Mouse (Mus musculus) gastrocnemius, postnatal 14 days (tissue): ENCODE measurements around the gene AI661453. TPM values are rescaled to one million over a fixed set of nuclear protein-coding genes. Genes with fewer than 3 reads are reported as not detected.

Source experiments
- DNase-seq: peaks from one replicate; pipeline ENCODE4 v3.0.0; 2021; ENCODE audit warnings: mixed read lengths
- intact Hi-C: fragments of 180-260 bp; cut with DNase I; formaldehyde crosslinking; loops from one replicate; pipeline ENCODE4 v1.15.1; 2025; ENCODE audit warnings: low total_unique reads
- total RNA-seq, 2 experiments: library from RNA; stranded (reverse); gene quantifications; 2 replicates each; pipeline ENCODE4 v1.2.3; 2021

Gene AI661453
- total RNA-seq, 2 experiments from 2014 or later = 0.31 to 0.49 TPM

DNA sequence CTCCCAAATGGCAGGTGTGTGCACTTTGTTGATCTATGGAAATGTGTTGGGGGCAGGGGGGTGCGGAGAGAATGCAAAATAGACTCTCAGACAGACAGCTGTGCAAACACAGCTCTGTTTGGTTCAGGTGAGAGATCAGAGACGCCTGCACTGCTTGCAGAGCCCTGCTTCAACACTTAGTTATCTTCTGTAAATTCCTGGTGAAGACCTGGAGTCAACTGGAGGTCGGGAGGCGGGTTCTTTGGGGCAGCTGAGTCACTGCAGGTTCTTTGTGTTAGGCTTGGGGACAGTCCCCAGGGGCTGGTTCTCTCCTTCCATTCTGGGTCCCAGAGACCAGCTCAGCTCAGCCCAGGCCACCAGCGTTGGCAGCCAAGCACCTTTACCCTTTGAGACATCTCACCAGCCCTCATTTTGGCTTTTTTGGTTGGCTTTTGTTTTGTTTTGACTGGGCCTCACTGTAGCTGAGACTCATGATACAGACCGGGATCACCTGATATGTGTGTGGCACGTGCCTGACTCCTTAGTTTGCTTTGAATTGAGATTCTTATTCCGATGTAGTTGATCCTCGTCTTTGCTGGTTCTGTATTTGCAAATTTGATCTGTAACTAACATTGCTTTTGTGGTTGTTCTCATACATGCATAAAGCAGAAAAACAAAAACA lies 26.4 kb downstream of the AI661453 start:
- intact Hi-C loops = no loop called here
- DNase-seq = no peak

DNA sequence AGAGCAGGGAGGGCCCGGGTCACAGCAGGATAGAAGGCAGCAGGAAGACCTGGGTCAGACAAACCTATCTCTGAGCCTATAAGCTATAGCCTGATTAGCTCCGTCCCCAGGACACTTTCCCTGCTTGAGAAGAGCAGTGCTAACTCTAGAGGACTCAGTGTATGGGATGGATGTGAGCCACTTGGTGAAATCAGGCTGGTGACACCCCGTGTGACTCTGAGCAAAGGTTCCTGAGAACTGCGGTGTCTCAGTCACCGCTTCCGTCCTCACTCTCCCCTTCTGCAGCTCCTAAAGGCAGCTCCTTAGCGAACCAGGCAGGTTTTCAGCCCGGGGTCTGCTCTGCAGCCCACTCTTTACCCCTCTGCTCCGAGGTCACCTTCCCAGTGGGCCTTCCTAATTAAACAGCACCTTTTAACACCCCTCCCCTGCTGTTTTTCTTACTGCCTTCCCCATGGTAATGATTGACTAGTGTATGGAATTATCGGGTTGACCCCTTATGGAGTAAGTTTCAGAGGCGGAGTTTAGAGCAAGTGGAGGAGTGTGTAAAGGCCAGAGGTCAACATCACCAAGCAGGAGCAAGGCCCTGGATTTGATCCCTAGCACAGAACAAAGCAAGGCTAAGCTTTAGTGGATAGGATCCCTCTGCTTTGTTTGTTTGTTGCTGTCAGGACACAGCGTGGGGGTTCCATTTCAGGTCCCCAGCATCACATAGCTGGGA lies 28.0 kb downstream of the AI661453 start:
- DNase-seq = no peak
- intact Hi-C loops = no loop called here

DNA sequence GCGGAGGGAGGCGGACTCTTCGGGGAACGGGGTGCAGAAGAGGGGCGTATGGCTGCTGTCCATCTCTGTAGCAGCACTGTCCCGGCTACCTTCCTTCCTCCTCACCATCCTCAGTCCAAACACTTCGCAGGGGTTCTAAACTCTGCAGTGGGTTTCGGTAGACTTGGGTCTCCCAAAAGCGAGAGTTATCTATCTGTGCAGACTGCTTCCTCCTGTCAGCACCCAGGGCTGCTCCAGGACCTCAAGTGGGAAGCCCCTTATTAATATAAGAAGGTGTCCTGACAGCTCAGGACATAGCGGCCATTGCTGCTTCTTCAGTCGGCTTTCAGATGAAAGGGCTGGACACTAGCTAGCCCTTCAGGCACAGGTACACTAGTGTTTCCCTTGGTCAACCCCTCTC lies 28.6 kb downstream of the AI661453 start:
- no peak for DNase-seq
- intact Hi-C loops = no loop called here

DNA sequence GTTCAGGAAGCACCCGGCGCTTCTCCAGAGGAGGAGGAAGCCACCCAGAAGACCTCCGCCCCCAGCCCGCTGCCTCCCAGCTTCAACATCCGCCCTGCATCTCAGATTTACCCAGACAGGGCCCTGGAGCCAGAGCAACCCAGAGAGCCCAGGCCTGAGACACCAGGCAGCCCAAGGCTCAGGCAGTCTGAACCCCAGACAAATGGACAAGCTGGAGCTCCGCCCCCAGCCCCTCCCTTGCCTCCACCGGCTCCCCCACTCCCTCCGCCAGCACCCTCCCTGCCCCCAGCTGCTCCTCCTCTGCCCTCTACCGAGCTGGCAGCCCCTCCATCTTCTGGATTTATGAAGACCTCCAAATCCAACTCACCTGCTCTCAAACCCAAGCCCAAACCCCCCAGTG lies 29.9 kb downstream of the AI661453 start:
- no peak for DNase-seq
- intact Hi-C loops = no loop called here

DNA sequence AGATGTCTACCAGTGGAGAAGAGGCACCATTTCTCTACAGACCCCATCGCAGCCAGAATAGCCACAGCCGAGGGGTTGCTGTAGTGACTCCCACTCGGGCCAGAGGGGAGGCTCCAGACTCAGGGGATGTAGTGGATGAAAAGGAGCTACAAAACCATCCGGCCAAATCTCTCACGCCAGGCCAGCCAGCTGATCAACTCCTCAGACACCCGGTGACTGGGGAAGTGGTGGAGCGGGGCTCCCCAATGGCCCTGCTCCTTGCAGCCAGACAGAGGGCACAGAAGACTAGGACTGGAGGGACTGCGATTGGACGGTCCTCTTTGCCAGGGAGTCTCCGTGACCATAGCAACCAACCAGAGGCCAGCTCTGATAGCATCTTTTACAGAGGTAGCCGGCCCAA lies 31.2 kb downstream of the AI661453 start:
- no peak for DNase-seq
- intact Hi-C loops = no loop called here

DNA sequence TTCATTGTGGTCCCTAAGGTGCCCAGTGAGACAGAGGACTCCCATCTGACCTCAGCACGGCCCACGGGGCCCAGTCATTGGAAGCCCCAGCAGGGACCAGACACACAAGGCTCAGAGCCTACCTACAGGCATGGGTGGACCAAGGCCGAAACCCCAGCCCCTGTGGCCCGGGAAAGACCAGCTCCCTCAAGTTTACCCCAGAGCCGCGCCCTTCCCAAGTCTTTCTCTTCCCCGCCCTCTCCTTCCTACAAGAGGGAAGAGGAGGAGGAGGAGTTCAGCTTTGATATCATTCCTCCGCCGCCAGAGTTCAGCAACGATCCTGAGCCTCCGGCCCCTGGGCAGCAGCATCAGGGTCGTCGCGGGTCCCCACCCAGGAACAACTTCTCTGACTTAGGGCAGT lies 31.6 kb downstream of the AI661453 start:
- no peak for DNase-seq
- intact Hi-C loops = no loop called here

DNA sequence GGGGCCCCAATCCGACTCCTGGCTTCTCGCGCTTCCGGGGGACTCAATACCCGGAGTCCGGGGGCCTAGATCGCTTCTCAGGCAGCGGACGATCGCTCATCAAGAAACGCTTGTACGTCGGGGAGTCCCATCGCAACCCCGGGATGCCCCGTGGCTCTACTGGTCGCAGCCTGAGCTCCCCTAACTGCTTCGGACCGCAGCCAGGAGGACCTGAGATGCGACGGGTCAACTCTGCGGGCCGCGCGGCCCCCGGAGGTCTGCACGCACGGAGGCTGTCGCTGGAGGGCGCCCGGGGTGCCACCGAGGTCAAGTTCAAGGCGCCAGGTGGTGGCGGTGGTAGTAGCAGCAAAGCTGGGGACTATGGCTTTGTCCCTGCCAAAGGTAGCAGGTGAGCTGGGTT lies 32.1 kb downstream of the AI661453 start:
- peak; percentile 25 for DNase-seq
- intact Hi-C loops = no loop called here

DNA sequence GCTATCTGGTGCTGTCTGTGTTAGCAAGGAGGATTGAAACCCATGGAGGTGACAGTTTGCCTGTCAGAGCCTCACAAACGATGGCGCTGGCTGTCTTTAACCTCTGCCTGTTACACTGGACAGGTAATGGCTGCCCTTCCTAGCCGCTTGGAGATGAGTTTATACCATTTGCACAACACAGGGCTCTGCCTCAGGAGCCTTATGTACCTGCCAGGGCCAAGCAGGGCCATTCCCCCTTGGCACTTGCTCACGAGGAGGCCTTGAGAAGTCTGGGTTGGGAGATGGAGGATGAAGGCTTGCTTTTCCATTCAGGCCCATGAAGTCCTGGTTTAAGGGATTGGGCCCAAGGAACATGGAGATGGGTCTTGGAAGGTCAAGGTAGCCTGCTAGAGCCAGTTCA lies 33.2 kb downstream of the AI661453 start:
- intact Hi-C loops = no loop called here
- no peak for DNase-seq

DNA sequence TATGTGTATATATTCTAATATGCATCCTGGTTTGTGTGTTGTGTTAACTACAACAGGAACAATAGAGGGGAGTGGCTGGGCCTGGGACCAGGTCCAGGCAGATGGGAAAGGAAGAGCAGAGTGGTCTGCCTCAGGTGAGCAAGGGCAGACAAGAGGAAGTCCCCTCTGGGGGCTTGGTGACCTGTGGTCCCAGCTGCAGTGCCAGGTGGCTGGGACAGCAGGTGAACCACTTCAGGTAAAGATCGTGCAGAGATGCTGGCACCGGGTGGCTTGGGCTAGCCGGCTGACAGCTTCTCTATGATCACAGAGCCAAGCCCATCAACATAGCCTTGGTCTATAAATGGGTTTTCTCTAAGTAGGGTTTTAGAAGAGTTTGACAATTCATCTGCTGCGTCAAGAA lies 33.7 kb downstream of the AI661453 start:
- DNase-seq = no peak
- intact Hi-C loops = no loop called here

DNA sequence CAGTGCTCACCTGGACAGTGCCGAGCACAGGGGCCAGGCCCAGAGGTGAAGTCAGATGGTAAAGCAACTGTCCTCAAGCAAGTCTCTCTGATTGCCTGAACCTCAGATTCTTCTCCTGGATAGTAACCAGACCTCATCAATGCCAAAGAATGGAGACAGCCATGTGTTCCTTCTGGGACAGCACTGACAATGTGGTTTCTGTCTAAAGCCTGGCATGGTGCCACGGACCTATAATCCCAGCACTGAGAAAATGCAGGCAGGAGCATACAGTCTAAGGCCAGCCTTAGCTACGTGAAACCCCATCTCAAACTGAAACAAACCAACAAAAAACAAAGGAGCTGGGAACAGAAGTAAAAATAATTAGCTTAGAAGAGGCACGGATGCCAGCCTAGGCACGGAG lies 34.3 kb downstream of the AI661453 start:
- no peak for DNase-seq
- intact Hi-C loops = no loop called here

DNA sequence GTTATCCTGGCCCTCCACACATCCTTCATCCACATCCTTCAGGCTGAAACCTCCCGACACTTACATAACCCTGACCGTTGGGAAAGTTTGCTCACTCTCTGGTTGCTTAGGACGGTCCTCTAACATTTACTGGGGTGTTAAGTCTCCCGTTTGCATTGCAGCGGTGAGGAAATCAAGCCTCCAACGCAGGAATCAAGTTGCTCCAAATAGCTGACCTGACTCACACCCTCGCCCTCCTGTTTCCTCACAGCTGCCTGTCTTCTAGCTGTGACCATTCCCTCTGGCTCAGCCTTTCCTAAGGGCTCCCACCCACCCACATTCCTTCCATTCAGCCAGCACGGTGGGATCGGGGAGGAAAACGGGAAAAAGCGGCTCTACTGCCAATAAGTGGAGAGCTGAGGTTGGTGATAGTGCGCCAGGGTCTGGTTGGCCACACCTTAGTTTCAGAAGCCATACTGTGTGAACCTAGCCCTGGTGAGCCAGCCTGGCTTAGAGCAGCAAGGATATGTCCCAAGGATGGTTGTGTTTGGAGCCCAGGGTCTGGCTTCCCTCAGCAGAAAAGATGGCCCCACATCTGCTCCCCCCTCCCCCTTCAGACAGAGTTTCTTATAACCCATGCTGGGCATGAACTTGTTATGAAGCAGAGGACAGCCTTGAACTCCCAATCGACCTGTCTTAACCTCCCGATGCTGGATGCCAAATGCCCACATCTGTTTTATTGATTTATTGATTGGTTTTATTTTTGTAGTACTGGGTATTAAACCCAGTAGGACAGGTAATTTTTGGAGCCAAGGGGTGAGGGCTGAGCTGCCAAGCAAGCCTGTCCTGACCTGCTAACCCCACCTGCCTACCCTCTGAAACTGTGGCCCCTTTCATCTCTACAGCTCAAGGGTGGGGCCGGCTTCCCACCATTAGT lies 36.3 kb downstream of the AI661453 start:
- no peak for DNase-seq
- intact Hi-C loops = no loop called here

DNA sequence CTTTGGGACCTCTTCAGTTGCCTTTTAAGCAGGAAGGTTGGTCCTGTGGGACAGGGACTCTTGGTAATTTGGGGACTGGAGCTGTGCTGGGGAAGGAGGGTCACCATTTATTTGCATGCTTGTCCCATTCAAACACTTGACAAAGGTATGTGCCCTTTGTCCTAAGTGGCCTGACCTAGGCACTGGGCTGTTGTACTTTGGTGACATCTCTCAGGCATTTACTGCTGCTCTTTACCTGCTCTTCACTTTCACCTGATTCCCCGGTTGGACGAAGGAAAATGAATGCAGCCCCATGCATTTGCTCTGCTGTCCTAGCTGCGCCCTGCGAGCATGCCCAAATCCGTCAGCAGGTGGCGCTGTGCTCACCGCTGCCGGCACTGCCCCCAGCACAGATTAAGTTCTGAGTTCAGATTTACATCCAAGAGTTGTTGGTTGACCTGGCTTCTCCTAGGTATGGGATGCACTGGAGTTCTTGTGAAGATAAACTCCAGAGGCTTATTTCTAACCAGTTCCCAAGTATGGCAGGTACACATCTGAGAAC lies 37.1 kb downstream of the AI661453 start:
- peak; percentile 38 for DNase-seq
- intact Hi-C loops = no loop called here

DNA sequence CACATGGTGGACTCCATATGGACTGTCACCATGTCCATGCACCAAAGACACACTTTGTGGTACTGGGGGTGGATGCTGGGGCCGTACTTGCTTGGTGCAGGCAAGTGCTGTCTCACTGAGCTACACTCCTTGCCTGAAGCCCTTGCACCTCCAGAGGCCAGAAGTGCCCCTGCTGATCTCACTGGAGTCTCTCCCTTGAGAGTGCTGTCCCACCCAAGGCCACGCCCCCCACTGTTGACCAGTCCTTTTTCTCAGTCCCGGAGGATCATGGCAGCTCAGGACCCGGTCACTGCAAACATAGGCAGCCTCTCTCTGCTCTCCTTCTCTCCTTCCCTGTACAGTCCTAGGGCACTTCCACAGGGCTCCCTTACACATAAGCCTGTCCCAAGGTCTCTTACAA lies 37.8 kb downstream of the AI661453 start:
- intact Hi-C loops = no loop called here
- no peak for DNase-seq

DNA sequence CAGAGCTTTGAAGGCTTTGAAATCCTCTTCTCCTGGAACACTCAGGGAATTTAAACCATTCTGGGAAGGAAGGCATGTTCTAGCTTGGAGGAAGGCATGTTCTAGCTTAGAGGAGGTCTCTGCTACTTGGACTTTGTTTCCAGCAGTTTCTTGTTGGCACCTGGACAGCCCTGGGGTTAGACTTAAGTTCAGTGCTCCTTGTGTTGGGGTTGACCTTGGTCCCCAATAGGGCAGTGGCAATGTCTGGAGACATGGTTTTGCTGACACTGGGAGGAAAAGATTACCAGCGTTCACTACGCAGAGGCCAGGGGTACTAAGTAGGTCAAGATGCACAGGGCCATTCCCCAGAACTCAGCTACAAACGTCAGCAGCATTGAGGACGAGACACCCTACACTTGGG lies 38.8 kb downstream of the AI661453 start:
- intact Hi-C loops = no loop called here
- DNase-seq = no peak

DNA sequence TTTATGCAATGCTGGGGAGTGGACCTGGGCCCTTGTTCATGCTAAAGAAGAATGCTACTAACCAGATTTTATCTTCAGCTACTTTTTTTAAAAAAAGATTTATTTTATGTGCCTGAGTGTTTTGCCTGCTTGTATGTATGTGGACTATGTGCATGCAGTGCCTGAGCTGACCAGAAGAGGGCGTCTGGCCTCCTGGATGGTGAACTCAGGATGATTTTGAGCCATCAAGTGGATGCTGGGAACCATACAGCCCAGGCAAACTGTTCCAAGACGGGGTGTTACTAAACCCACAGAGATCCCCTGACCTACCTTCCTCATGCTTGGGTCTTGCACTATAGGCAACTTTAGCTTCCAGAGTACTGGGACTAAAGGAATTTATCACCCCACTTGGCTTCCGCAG lies 39.3 kb downstream of the AI661453 start:
- no peak for DNase-seq
- intact Hi-C loops = no loop called here

DNA sequence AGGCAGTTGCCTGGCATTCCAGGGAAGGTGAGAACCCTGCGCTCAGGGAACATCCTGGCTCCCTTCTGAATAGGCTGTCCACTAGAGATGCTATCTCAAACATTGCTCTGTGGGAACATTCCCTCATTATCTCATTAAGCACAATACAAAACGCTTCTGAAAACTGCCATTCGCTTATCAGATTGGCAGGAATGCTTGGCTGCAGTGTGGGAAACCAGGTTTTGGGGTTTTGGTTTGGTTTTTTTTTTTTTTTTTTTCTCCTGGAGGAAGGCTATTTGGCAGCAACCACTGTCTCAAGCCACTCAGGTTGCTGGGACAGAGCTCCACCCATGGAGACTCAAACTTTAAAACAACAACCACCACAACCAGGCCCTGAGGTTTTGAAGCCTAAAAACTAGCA lies 43.5 kb downstream of the AI661453 start:
- DNase-seq = no peak
- intact Hi-C loops = loop anchor here (10.0 kb wide), 1 partner anchor 95 kb away; the partner anchor contains the start of gene Guca1b

DNA sequence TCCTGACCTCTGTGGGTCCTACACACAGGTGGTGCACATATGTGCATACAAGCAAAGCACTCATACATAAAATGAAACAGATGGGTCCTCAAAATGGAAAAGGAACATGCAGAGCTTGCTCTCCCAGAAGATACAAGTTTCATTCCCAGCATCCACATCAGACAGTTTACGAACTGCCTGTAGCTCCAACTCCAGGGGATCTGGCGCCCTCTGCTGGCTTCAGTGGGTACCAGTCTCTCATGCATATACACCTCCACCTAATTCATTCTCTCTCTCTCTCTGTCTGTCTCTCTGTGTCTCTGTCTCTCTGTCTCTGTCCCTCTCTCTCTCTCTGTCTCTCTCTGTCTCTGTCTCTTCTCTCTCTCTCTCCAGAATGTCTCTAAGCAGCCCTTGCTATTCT lies 46.0 kb downstream of the AI661453 start:
- intact Hi-C loops = loop anchor here (10.0 kb wide), 1 partner anchor 98 kb away; the partner anchor contains the start of gene Guca1b
- peak; percentile 70 for DNase-seq

DNA sequence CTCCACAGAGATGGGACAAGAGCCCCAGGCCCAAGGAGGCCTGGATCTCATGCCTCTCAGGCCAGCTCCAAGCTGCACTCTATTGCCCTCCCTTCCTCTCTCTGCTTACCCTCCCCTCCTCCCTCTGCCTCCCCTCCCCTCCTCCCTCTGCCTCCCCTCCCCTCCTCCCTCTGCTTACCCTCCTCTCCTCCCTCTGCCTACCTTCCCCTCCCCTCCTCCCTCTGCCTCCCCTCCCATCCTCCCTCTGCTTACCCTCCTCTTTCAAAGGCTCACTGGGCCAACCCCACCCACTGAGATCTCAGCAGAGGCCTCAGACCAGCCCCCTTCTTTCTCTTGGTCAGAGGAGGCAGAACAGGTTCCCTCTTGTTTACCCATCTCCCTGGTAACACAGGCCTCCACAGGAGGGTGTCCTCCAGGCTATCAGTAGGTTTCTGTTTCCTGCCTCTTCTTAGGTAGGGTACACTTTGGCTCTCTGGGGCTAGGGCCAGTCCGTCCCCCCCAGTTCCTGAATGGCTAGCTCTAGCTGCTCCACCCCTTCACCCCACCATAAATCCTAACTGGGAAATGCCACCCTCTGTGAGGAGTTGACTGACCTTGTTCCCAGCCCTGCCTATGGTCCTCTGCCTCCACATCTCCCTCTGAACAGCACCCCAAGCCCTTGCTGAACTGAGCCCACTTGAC lies 48.0 kb downstream of the AI661453 start:
- DNase-seq = no peak
- intact Hi-C loops = loop anchor here (10.0 kb wide), 1 partner anchor 100 kb away; the partner anchor contains the start of gene Guca1b

DNA sequence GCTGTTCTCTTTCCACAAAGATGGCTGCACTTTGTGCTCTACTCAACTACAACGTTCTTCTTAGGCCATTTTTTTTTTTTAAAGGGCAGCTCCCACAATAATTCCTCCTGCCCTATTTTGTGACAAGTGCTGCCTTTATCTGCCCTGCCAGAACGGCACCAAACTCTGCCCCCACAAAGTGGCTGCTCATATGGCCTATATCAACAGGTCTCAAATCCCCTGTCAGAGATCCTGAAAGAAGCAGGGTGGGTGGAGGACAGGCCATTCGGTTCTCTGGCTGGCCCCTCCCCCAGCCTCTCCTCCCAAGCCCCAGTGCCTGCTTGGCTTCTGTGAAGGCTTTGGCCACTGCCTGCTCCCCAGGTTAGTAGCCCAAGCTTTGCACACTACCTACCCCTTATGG lies 48.6 kb downstream of the AI661453 start:
- DNase-seq = no peak
- intact Hi-C loops = loop anchor here (10.0 kb wide), 1 partner anchor 100 kb away; the partner anchor contains the start of gene Guca1b
